Mouse (Mus musculus) bone marrow macrophage, adult 2 months (primary cell): ENCODE measurements around the gene Lcmt2.
"Not testable (repeated sequence)": the region's sequence is repeated elsewhere in the genome, so short reads cannot be mapped to it uniquely, and the experiment has no call there.

ENCODE experiments used
- CTCF ChIP-seq: IDR thresholded peaks from 2 replicates; pipeline ENCODE4 v1.5.1; 2012; ENCODE audit warnings: low read depth, mild to moderate bottlenecking, low read length, moderate library complexity
- POLR2A ChIP-seq: IDR thresholded peaks from 2 replicates; pipeline ENCODE4 v1.6.1; 2012; ENCODE audit warnings: mild to moderate bottlenecking, low read depth, low read length, borderline replicate concordance

DNA sequence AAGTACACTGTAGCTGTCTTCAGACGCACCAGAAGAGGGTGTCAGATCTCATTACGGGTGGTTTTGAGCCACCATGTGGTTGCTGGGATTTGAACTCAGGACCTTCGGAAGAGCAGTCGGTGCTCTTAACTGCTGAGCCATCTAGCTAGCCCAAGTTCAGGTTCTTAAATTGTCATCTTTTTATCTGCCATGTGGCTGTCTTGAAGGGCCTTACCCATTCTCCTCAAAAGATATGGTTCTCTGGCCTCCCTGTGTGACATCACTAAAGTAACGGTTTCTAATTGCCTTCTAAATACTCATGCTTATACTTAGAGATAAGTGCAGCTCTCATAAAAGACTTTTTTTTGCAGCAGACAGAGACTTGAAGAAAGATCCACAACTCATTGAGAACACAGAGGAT is 14.2 kb downstream of the Lcmt2 start:
- TF ChIP-seq POLR2A, CTCF: not testable (repeated sequence)
